ENCODE assay signal across 28 mouse cellular contexts in genomic region chr11:81060077-81060476, GRCm38 (mm10).
"Had no signal": no experiment of that assay in that cellular context is flagged by ENCODE, and none has a peak within 500 bp of the region (broad histone marks: within the 10 kb centered on the region; RNA-seq: fewer than 3 reads in every experiment).

No protein-coding gene starts in this region.

- DNase-seq: cerebellum, adult 2 months; cerebellum, adult 8-10 months; cerebellum, adult 9-10 months; cerebellum, adult 9-11 months; cerebellum, postnatal 10 days; cerebellum, postnatal 14 days; cerebellum, postnatal 25 days; cerebellum, postnatal 36 days; embryo, embryonic 11 days; forebrain, postnatal 0 days; gastrocnemius, adult 2 months; gastrocnemius, postnatal 10 days; gastrocnemius, postnatal 14 days; gastrocnemius, postnatal 25 days; gastrocnemius, postnatal 36 days; heart, adult 18-20 months; heart, adult 2 months had no signal

- H3K9me3 ChIP-seq: embryonic facial prominence, embryonic 10.5 days; embryonic facial prominence, embryonic 12.5 days; embryonic facial prominence, embryonic 13.5 days; embryonic facial prominence, embryonic 15.5 days; forebrain, embryonic 10.5 days; forebrain, embryonic 12.5 days; forebrain, embryonic 13.5 days; forebrain, embryonic 15.5 days had no signal

- ATAC-seq: forebrain, embryonic 13.5 days; forebrain, embryonic 14.5 days; forebrain, embryonic 15.5 days; forebrain, embryonic 16.5 days; forebrain, postnatal 0 days had no signal

- H3K4me1 ChIP-seq: embryonic facial prominence, embryonic 10.5 days; embryonic facial prominence, embryonic 12.5 days; embryonic facial prominence, embryonic 13.5 days; embryonic facial prominence, embryonic 15.5 days; forebrain, embryonic 10.5 days; forebrain, embryonic 12.5 days; forebrain, embryonic 15.5 days had no signal

- H3K4me2 ChIP-seq: embryonic facial prominence, embryonic 12.5 days; embryonic facial prominence, embryonic 13.5 days; embryonic facial prominence, embryonic 15.5 days; forebrain, embryonic 12.5 days; forebrain, embryonic 13.5 days; forebrain, embryonic 15.5 days had no signal

- H3K36me3 ChIP-seq: embryonic facial prominence, embryonic 10.5 days; embryonic facial prominence, embryonic 12.5 days; embryonic facial prominence, embryonic 13.5 days; embryonic facial prominence, embryonic 15.5 days; forebrain, embryonic 10.5 days; forebrain, embryonic 12.5 days; forebrain, embryonic 15.5 days had no signal

- H3K27ac ChIP-seq: embryonic facial prominence, embryonic 10.5 days; embryonic facial prominence, embryonic 12.5 days; embryonic facial prominence, embryonic 13.5 days; embryonic facial prominence, embryonic 15.5 days; forebrain, embryonic 10.5 days; forebrain, embryonic 12.5 days; forebrain, embryonic 13.5 days; forebrain, embryonic 15.5 days; gastrocnemius, adult 2 months; heart, adult 2 months had no signal

- H3K4me3 ChIP-seq: embryonic facial prominence, embryonic 10.5 days; embryonic facial prominence, embryonic 12.5 days; embryonic facial prominence, embryonic 13.5 days; embryonic facial prominence, embryonic 15.5 days; erythroblast, embryonic 14.5 days; forebrain, embryonic 10.5 days; forebrain, embryonic 12.5 days; forebrain, embryonic 13.5 days; forebrain, embryonic 15.5 days; gastrocnemius, adult 2 months; heart, adult 2 months had no signal

- H3K9ac ChIP-seq: embryonic facial prominence, embryonic 12.5 days; embryonic facial prominence, embryonic 13.5 days; embryonic facial prominence, embryonic 15.5 days; forebrain, embryonic 12.5 days; forebrain, embryonic 13.5 days; forebrain, embryonic 15.5 days; forebrain, postnatal 0 days had no signal

- H3K27me3 ChIP-seq: embryonic facial prominence, embryonic 12.5 days; embryonic facial prominence, embryonic 13.5 days; embryonic facial prominence, embryonic 15.5 days; forebrain, embryonic 12.5 days; forebrain, embryonic 13.5 days; forebrain, embryonic 15.5 days had no signal
